Mouse (Mus musculus): ENCODE data around the gene Kcnd1. TPM values are rescaled to one million over a fixed set of nuclear protein-coding genes. Genes with fewer than 3 reads are reported as not detected.
A peak's percentile ranks its signal among the peaks of the same experiment; 100 is the strongest.
"Not testable (repeated sequence)": the region's sequence is repeated elsewhere in the genome, so short reads cannot be mapped to it uniquely, and the experiment has no call there.

Kcnd1 gene
- 0.84 and 1.8 TPM in 2 replicates for total RNA-seq (2015; ENCODE audit: low replicate concordance)
- 0.68 and 3.6 TPM in 2 replicates for total RNA-seq (2017; ENCODE audit: low replicate concordance)

- peak; percentile 46; the same call in 1 of the 2 replicates for ATAC-seq (replicated peaks; ENCODE audit: low FRiP score, poor library complexity, severe bottlenecking)
Measured at GRCm38 (mm10) chrX:7821865-7822779, at the start of gene Kcnd1. TSS of gene Kcnd1 (plus strand) at chrX:7822289.

DNA sequence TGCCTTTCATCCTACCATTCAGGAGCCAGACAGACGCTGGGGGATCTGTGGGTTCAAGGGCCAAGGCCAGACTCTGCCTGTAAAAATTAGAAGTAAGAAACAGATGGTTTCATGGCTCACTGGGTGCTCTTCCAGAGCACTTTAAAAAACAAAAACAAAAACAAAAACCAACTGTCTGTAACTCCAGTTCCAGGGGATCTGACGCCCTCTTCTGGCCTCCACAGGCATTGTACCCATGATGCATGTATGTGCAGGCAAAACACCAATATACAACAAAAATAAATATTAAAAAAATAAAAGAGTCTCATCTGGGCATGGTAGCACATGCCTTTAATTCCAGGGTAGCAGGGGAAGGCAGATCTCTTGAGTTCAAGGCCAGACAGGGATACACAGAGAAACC, 49.3 kb upstream of the Kcnd1 start:
- no peak for ATAC-seq (replicated peaks; ENCODE audit: low FRiP score, poor library complexity, severe bottlenecking)

GRCm38 (mm10) chrX:7775501-7776205, 46.4 kb upstream of the Kcnd1 start:
- no peak for ATAC-seq (replicated peaks; ENCODE audit: low FRiP score, poor library complexity, severe bottlenecking)

GRCm38 (mm10) chrX:7776329-7777082, 45.6 kb upstream of the Kcnd1 start:
- peak; percentile 73 for ATAC-seq (replicated peaks; ENCODE audit: low FRiP score, poor library complexity, severe bottlenecking)

GRCm38 (mm10) chrX:7778450-7779244, 43.4 kb upstream of the Kcnd1 start:
- ATAC-seq (replicated peaks; ENCODE audit: low FRiP score, poor library complexity, severe bottlenecking) = peak; percentile 97

DNA sequence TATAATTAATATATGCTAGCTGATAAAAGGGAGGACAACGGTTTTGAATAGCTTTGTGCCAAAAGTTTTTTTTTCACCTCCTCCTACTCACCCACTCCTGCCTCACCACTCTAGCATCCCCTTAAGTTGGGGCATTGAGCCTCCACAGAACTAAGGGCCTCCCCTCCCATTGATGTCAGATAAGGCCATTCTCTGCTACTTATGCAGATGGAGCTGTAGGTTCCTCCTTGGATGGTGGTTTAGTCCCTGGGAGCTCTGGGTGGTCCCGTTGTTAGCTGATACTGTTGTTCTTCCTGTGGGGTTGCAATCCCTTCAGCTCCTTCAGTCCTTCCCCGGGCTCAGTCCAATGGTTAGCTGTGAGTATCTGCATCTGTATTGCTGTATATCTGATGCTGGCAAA, 42.8 kb upstream of the Kcnd1 start:
- ATAC-seq (replicated peaks; ENCODE audit: low FRiP score, poor library complexity, severe bottlenecking) = peak; percentile 53; the same call in 1 of the 2 replicates

DNA sequence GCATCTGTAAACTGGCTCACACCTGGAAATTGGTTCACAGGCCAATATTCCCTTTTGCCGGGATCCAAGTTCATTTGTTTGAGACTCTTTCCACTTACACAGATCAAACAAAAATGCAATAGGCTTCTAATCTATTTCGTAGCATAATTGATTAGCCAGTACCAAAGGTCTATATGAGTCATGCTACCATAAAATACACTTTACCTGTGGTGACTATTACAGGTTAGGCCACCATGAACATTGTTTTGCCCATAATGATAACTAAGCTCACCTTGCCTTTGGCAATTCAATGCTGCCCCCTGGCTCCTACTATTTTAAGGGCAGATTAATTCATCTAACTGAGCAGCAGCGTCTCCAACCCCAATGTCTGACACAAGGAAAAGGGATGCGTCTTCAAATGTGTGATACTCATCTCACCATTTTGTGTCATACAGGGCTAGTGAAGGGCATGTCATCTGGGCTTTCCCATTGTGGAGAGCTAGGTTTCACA, 39.4 kb upstream of the Kcnd1 start:
- no peak for ATAC-seq (replicated peaks; ENCODE audit: low FRiP score, poor library complexity, severe bottlenecking)

GRCm38 (mm10) chrX:7789542-7790136, 32.5 kb upstream of the Kcnd1 start, which contains the start of gene Gripap1:
TSS of gene Gripap1 (plus strand) at chrX:7789765.
- ATAC-seq (replicated peaks; ENCODE audit: low FRiP score, poor library complexity, severe bottlenecking) = peak; percentile 97

- ATAC-seq (replicated peaks; ENCODE audit: low FRiP score, poor library complexity, severe bottlenecking) = peak; percentile 51; the same call in 1 of the 2 replicates
Measured at GRCm38 (mm10) chrX:7790309-7790708, 31.8 kb upstream of the Kcnd1 start.

DNA sequence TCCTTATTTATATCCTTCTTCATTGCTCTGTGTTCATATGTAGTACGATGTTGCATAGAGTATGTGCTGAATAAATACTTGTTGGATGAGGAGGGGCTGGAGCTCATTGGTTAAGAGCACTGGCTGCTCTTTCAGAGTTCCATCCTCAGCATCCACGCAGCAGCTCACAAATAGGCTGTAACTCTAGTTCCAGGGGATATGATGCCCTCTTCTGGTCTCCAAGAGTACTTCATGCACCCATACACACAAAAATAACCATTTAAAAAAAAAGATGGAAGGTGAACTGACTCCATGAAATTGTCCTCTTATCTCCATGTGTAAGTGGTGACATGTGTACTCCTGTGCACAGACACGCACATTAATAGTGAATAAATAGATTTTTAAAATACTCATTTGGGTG, 28.7 kb upstream of the Kcnd1 start:
- 0 out of 2 replicates have a peak, but pooled peaks have one; percentile 41 for ATAC-seq (replicated peaks; ENCODE audit: low FRiP score, poor library complexity, severe bottlenecking)

DNA sequence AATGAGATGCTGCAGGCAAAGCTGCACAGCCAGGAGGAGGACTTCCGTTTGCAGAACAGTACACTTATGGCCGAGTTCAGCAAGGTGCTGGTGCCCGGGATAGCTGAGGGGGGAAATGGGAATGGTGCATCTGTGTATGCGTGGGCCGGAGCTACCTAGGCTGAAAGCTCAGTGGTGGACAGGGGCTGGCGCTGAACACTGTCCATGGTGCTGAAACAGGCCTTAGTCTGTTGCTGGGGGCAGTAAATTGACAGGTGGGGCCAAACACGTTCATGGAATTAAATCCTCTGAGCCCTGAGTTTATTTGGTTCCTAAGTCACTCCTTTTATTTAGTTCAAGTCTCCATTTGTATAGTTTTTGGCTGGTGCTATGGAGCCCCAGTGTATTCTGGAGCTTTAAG, 27.1 kb upstream of the Kcnd1 start:
- no peak for ATAC-seq (replicated peaks; ENCODE audit: low FRiP score, poor library complexity, severe bottlenecking)

DNA sequence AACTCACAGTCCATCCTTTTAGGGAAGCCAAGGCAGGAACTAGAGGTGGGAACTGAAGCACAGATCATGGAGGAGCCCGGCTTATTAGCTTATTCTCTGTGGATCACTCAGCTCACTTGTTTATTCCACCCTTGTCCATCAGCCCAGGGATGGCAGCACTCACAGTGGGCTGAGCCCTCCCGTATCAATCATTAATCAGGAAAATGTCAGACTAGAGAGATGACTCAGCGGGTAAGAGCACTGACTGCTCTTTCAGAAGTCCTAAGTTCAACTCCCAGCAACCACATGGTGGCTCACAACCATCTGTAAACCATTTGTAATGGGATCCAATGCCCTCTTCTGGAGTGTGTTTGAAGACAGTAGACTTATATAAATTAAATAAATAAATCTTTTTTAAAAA, 24.8 kb upstream of the Kcnd1 start:
- ATAC-seq (replicated peaks; ENCODE audit: low FRiP score, poor library complexity, severe bottlenecking) = 0 out of 2 replicates have a peak, but pooled peaks have one; percentile 49

- ATAC-seq (replicated peaks; ENCODE audit: low FRiP score, poor library complexity, severe bottlenecking) = not testable (repeated sequence)
Measured at GRCm38 (mm10) chrX:7802157-7802556, 19.9 kb upstream of the Kcnd1 start.

GRCm38 (mm10) chrX:7815016-7815415, 7.1 kb upstream of the Kcnd1 start:
- ATAC-seq (replicated peaks; ENCODE audit: low FRiP score, poor library complexity, severe bottlenecking) = peak; percentile 99

GRCm38 (mm10) chrX:7837146-7837545, 15.1 kb downstream of the Kcnd1 start:
- peak; percentile 58 for ATAC-seq (replicated peaks; ENCODE audit: low FRiP score, poor library complexity, severe bottlenecking)

- ATAC-seq (replicated peaks; ENCODE audit: low FRiP score, poor library complexity, severe bottlenecking) = no peak
Measured at GRCm38 (mm10) chrX:7840842-7841162, 18.7 kb downstream of the Kcnd1 start.

- peak; percentile 81 for ATAC-seq (replicated peaks; ENCODE audit: low FRiP score, poor library complexity, severe bottlenecking)
Measured at GRCm38 (mm10) chrX:7841163-7842162, 19.4 kb downstream of the Kcnd1 start, which contains the start of gene Otud5. TSS of gene Otud5 (plus strand) at chrX:7841364.

Measured in erythroid progenitor cell, adult 5-6 weeks (primary cell).